Mouse (Mus musculus): ENCODE data around the gene Gbf1.

DNA sequence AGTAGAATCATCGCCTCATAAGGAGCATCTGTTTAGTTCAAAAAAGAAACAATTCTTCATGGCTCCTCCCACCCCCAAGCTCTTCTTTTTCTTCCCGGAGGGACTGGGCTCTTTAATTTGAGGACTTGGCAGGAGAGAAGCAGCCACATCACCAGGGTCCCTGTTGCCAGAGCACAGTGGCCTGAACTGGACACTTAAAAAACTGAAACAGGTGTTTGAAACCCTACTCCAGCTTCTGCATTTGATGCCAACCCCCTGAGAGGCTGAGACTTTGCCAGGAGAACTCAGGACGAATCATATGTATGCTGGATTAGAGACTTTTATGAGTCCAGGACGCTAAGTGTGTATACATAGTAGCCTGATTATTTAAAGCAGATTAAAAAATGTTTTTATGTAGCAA lies 73.2 kb downstream of the Gbf1 start:
- TF ChIP-seq GATA1 (IDR thresholded peaks at IDR 0.05; ENCODE audit: borderline replicate concordance, low read length) = no peak
- no peak for TF ChIP-seq FLI1 (IDR thresholded peaks at IDR 0.05; ENCODE audit: low read length)

Data from megakaryocyte, embryonic 14.5 days (primary cell).